Mouse (Mus musculus): Measurements from ENCODE around the gene Ccdc162. TPM values are rescaled to one million over a fixed set of nuclear protein-coding genes. Genes with fewer than 3 reads are reported as not detected.

Ccdc162 gene
- total RNA-seq, 1 experiment from 2014 or later, result not detected

- ATAC-seq (replicated peaks in 1 of 2; ENCODE audit: insufficient read depth in 1 of 2, low FRiP score in 2 of 2, low TSS enrichment in 1 of 2, low read depth in 1 of 2, poor library complexity in 2 of 2, severe bottlenecking in 2 of 2), result no peak
These were observed 877 bp downstream of the Ccdc162 start for GRCm38 (mm10) chr10:41715557-41715956.

GRCm38 (mm10) chr10:41711467-41711866 is 5.0 kb downstream of the Ccdc162 start:
- 0 out of 4 replicates have a peak, but pooled peaks have one; percentile 27 to 43 for ATAC-seq (replicated peaks in 1 of 2; ENCODE audit: insufficient read depth in 1 of 2, low FRiP score in 2 of 2, low TSS enrichment in 1 of 2, low read depth in 1 of 2, poor library complexity in 2 of 2, severe bottlenecking in 2 of 2)

- ATAC-seq (replicated peaks in 1 of 2; ENCODE audit: insufficient read depth in 1 of 2, low FRiP score in 2 of 2, low TSS enrichment in 1 of 2, low read depth in 1 of 2, poor library complexity in 2 of 2, severe bottlenecking in 2 of 2), result no peak
These were observed 5.7 kb downstream of the Ccdc162 start for GRCm38 (mm10) chr10:41710773-41711172.

GRCm38 (mm10) chr10:41709341-41709740 is 7.1 kb downstream of the Ccdc162 start:
- peak in 1 of 2 experiments; percentile 42; a peak in 1 of 4 replicates for ATAC-seq (replicated peaks in 1 of 2; ENCODE audit: insufficient read depth in 1 of 2, low FRiP score in 2 of 2, low TSS enrichment in 1 of 2, low read depth in 1 of 2, poor library complexity in 2 of 2, severe bottlenecking in 2 of 2)

- ATAC-seq (replicated peaks in 1 of 2; ENCODE audit: insufficient read depth in 1 of 2, low FRiP score in 2 of 2, low TSS enrichment in 1 of 2, low read depth in 1 of 2, poor library complexity in 2 of 2, severe bottlenecking in 2 of 2), result no peak
These were observed 16.8 kb downstream of the Ccdc162 start for GRCm38 (mm10) chr10:41699669-41700068.

GRCm38 (mm10) chr10:41697040-41697439 is 19.4 kb downstream of the Ccdc162 start:
- ATAC-seq (replicated peaks in 1 of 2; ENCODE audit: insufficient read depth in 1 of 2, low FRiP score in 2 of 2, low TSS enrichment in 1 of 2, low read depth in 1 of 2, poor library complexity in 2 of 2, severe bottlenecking in 2 of 2), result no peak

- no peak for ATAC-seq (replicated peaks in 1 of 2; ENCODE audit: insufficient read depth in 1 of 2, low FRiP score in 2 of 2, low TSS enrichment in 1 of 2, low read depth in 1 of 2, poor library complexity in 2 of 2, severe bottlenecking in 2 of 2)
These were observed 25.5 kb downstream of the Ccdc162 start for GRCm38 (mm10) chr10:41690978-41691377.

GRCm38 (mm10) chr10:41689941-41690887 is 26.2 kb downstream of the Ccdc162 start:
- ATAC-seq (replicated peaks in 1 of 2; ENCODE audit: insufficient read depth in 1 of 2, low FRiP score in 2 of 2, low TSS enrichment in 1 of 2, low read depth in 1 of 2, poor library complexity in 2 of 2, severe bottlenecking in 2 of 2), result peak; percentile 73 to 83; a peak in 3 of 4 replicates

GRCm38 (mm10) chr10:41684548-41684996 is 31.9 kb downstream of the Ccdc162 start:
- peak; percentile 47 to 64; a peak in 3 of 4 replicates for ATAC-seq (replicated peaks in 1 of 2; ENCODE audit: insufficient read depth in 1 of 2, low FRiP score in 2 of 2, low TSS enrichment in 1 of 2, low read depth in 1 of 2, poor library complexity in 2 of 2, severe bottlenecking in 2 of 2)

GRCm38 (mm10) chr10:41682546-41683393 is 33.7 kb downstream of the Ccdc162 start:
- peak; percentile 79 for ATAC-seq (replicated peaks in 1 of 2; ENCODE audit: insufficient read depth in 1 of 2, low FRiP score in 2 of 2, low TSS enrichment in 1 of 2, low read depth in 1 of 2, poor library complexity in 2 of 2, severe bottlenecking in 2 of 2)

GRCm38 (mm10) chr10:41678746-41679360 is 37.6 kb downstream of the Ccdc162 start:
- ATAC-seq (replicated peaks in 1 of 2; ENCODE audit: insufficient read depth in 1 of 2, low FRiP score in 2 of 2, low TSS enrichment in 1 of 2, low read depth in 1 of 2, poor library complexity in 2 of 2, severe bottlenecking in 2 of 2), result peak; percentile 72 to 77

- no peak for ATAC-seq (replicated peaks in 1 of 2; ENCODE audit: insufficient read depth in 1 of 2, low FRiP score in 2 of 2, low TSS enrichment in 1 of 2, low read depth in 1 of 2, poor library complexity in 2 of 2, severe bottlenecking in 2 of 2)
These were observed 39.0 kb downstream of the Ccdc162 start for GRCm38 (mm10) chr10:41677396-41677795.

GRCm38 (mm10) chr10:41676661-41677061 is 39.8 kb downstream of the Ccdc162 start:
- ATAC-seq (replicated peaks in 1 of 2; ENCODE audit: insufficient read depth in 1 of 2, low FRiP score in 2 of 2, low TSS enrichment in 1 of 2, low read depth in 1 of 2, poor library complexity in 2 of 2, severe bottlenecking in 2 of 2), result no peak

- ATAC-seq (replicated peaks in 1 of 2; ENCODE audit: insufficient read depth in 1 of 2, low FRiP score in 2 of 2, low TSS enrichment in 1 of 2, low read depth in 1 of 2, poor library complexity in 2 of 2, severe bottlenecking in 2 of 2), result no peak
These were observed 40.4 kb downstream of the Ccdc162 start for GRCm38 (mm10) chr10:41675842-41676571.

GRCm38 (mm10) chr10:41675243-41675642 is 41.2 kb downstream of the Ccdc162 start:
- no peak for ATAC-seq (replicated peaks in 1 of 2; ENCODE audit: insufficient read depth in 1 of 2, low FRiP score in 2 of 2, low TSS enrichment in 1 of 2, low read depth in 1 of 2, poor library complexity in 2 of 2, severe bottlenecking in 2 of 2)

- no peak for ATAC-seq (replicated peaks in 1 of 2; ENCODE audit: insufficient read depth in 1 of 2, low FRiP score in 2 of 2, low TSS enrichment in 1 of 2, low read depth in 1 of 2, poor library complexity in 2 of 2, severe bottlenecking in 2 of 2)
These were observed 42.1 kb downstream of the Ccdc162 start for GRCm38 (mm10) chr10:41674362-41674761.

GRCm38 (mm10) chr10:41670196-41670595 is 46.2 kb downstream of the Ccdc162 start:
- no peak for ATAC-seq (replicated peaks in 1 of 2; ENCODE audit: insufficient read depth in 1 of 2, low FRiP score in 2 of 2, low TSS enrichment in 1 of 2, low read depth in 1 of 2, poor library complexity in 2 of 2, severe bottlenecking in 2 of 2)
